Mouse (Mus musculus): ENCODE results near the gene Mettl3.

DNA sequence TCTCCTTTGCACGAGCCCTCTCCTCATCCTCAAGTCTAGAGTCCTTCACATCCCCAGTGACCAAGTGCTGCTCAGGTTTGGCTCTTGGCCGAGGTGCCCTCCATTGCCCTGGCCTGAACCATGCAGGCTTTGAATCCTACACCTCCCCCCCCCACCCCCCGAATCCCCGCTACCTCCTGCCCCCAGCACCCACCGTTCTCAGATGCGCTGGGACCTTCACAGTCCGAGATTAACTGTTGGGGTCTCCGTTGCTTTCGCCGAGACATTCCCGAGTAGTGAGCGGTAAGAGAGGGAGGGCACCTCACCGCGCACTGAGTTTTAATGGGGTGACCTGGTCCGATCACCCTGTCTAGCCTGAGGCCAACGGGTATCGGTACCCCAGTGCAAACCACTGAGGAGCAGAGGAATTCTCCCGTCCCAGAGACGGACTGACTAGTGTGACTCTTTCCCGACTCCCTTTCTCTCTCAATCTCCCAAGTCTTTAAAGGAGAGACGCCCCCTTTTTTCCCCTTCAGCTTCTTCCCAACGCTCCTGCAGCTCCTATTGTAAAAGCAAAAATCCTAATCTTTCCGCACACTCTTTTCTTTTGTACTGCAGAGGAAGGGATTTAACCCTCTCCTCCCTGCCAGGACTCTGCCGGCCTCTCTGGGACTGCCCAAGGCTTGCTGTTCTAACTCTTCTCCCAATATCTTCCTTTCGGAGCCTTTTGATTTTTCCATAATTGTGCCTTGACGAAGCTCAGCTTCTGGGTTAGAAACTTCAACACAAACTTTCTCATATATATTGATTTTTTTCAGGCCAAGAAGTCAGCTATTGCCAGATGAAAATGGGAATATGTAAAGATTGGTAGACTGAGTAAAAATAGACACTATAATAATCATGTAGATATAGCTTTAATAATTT lies 23.2 kb upstream of the Mettl3 start, which contains the start of gene Sall2:
- no peak for TF ChIP-seq POLR2A (IDR thresholded peaks at IDR 0.05; ENCODE audit: borderline replicate concordance, low read depth, low read length)
- TF ChIP-seq CTCF (IDR thresholded peaks at IDR 0.05; ENCODE audit: low read depth, low read length), result no peak

All from bone marrow macrophage, adult 2 months (primary cell).